Mouse (Mus musculus) hematopoietic stem cell, adult 5-6 weeks (primary cell): ENCODE measurements around the gene Slc24a3. TPM values are rescaled to one million over a fixed set of nuclear protein-coding genes. Genes with fewer than 3 reads are reported as not detected.

ENCODE experiments used
- ATAC-seq, 2 experiments: fragments of 125-278 bp in 1 of 2; replicated peaks in 1 of 2; 2 replicates each; pipeline ENCODE4 v1.8.0; 2016 to 2017; ENCODE audit warnings: inconsistent platforms in 2 of 2, mild to moderate bottlenecking in 2 of 2, moderate number of reproducible peaks in 2 of 2, low read depth in 1 of 2, moderate TSS enrichment in 1 of 2; ENCODE audit not compliant: low FRiP score in 2 of 2, poor library complexity in 2 of 2, severe bottlenecking in 2 of 2, insufficient read depth in 1 of 2, low TSS enrichment in 1 of 2
- total RNA-seq: library from RNA; stranded (forward); fragments of 172-1452, 232-1000 nt; gene quantifications from 2 replicates; pipeline ENCODE4 v1.2.3, GENCODE M21; 2017

The Slc24a3 gene
- total RNA-seq, 1 experiment from 2014 or later = 1.0 TPM

DNA sequence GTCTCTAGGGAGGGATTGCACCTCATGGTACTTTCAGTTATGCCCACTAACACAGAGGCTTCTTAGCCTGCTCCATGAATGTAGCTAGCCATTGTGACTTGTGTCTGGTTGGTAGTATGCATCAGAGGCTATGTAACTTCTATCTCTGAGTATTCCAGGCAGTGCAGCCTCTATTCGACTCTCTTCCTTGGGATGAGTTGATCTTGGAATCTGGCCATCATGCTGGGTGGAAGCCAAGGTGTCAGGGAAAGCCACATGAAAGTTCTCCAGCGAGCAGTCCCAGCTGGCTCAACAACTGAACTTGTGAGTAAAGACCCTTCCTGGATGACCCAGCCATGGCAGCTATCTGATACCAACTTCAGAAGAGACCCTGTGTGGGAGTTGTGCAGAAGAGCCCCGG lies 89.8 kb downstream of the Slc24a3 start:
- ATAC-seq = no peak

DNA sequence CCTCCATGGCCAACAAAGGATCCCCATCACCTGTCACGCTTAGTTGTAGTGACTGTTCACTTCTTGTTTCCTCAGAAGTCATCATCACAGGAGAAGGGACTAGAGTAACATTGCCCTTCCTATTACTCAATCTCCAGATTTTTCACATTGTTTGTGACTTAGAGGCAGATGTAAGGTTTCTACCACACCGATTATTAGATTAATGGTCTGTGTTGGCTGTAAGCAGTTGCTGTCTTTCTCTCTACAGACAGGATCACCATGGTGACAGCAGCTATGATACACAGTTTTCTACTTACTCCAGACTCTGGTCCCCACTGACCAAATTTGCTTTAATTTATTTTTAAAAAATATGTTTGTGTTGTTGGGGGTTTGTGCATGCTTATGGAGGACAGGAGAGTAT lies 90.3 kb downstream of the Slc24a3 start:
- no peak for ATAC-seq

DNA sequence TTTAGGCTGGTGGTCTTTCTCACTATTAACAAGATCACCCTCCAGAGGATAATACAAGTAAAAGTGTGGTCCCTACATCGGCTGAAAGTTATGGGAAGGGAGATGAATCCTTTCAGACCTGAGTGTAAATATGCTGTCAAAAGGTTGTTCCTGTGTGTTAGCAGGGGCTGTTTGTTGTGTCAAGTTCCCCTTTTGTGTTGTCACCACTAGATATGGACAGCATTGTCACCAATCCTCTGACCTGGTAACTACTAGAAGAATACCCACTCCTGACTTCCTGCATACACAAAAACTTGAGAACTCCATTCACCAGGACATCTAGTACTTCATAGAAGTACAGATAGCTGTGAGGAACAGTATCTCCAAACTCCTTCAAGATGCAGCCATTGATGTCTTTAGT lies 93.0 kb downstream of the Slc24a3 start:
- ATAC-seq = no peak; a peak in 1 of 4 replicates

DNA sequence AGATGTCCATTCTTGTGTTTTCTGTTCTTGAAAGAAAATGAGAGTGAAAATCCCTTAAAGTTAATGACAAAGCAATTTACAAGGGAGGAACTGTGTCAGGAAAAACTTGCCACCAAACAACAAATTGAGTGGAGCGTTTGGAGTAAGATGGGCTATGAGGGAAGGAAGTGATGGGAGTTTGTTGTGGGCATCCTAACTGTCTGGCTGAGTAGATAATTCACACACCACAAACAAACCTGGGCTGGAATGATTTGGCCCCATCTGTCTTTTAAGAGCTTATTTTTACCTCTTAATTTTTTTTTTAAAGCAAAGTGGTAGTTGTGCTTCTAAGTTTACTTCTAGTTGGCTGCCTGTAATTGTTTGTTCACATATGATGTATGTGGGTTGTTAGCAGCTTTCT lies 94.6 kb downstream of the Slc24a3 start:
- no peak for ATAC-seq

- no peak for ATAC-seq
Observed at GRCm38 (mm10) chr2:145266723-145267122, 99.2 kb downstream of the Slc24a3 start.

DNA sequence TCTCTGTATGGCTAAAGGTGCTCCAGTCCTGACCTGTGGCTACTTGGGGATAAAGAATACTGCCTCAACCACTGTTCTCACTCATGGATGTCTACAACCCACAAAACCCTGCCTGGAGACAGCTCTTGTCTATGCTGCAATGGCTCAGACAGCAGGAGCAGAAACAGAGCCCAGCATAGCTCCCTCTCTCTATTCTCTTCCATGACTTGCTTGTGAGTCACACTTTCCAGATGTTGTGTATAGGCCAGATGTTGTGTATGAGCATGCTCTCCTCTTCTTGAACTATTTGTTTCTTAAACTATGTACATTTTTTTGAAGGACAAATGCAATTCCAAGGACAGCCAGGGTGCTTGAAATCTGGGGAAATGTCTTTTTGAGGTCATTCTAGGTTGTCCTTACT lies 101.4 kb downstream of the Slc24a3 start:
- ATAC-seq = no peak

- ATAC-seq = 0 out of 4 replicates have a peak, but pooled peaks of 1 of the 2 experiments have one; percentile 25
Observed at GRCm38 (mm10) chr2:145269410-145269809, 101.9 kb downstream of the Slc24a3 start.

DNA sequence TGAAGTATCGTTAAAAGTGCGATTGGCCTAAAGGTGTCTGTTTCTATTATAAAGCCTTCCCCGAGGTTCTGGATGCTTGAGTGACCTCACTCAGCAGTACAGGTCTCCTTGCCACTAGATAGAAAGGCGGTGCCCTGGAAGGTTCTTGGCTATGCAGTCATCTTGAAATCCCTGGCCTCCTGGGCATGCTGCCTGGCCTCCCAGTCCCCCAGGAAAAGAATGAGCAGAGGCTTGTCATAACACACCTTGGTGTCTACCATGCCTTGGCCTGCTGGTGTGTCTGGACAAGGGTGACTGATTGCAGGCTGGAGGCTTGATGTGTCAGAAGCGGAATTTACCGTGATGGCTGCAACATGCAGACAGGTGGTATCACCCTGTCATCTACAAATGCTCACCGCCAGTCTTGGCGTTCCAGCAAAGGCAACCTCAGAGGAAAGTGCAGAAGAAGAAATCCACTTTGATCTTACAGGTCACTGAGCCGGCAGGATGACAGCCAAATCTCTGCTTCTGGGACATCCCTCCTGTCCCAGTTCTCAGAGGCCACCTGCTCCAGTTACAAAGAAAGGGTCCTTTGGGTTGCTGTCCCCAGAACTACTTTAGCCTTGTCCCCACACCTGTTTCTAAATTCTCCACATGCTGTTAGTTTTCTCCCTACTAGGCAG lies 106.6 kb downstream of the Slc24a3 start:
- ATAC-seq = no peak

- no peak for ATAC-seq
Observed at GRCm38 (mm10) chr2:145279336-145279735, 111.8 kb downstream of the Slc24a3 start.

GRCm38 (mm10) chr2:145283746-145284145 lies 116.2 kb downstream of the Slc24a3 start:
- ATAC-seq = no peak

GRCm38 (mm10) chr2:145288501-145288900 lies 120.9 kb downstream of the Slc24a3 start:
- no peak for ATAC-seq

DNA sequence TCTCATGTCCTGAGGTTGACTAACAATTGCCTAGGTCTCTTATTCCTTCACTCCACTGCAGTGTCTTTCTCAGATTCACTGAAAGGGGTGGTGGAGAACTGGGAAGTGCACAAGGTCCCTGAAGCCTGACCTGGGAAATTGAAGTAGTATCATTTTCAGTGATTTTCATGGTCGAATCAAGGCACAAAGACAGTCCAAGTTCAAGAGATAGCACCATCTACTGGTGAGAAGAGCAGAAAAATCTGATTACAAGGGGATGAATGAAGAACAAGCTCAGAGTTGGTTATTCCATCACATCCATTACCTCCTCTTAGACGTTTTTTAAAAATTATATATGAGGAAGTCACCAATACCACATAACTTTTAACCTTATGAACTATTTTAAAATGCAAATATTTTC lies 123.9 kb downstream of the Slc24a3 start:
- peak; percentile 72 to 74; a peak in 3 of 4 replicates for ATAC-seq

DNA sequence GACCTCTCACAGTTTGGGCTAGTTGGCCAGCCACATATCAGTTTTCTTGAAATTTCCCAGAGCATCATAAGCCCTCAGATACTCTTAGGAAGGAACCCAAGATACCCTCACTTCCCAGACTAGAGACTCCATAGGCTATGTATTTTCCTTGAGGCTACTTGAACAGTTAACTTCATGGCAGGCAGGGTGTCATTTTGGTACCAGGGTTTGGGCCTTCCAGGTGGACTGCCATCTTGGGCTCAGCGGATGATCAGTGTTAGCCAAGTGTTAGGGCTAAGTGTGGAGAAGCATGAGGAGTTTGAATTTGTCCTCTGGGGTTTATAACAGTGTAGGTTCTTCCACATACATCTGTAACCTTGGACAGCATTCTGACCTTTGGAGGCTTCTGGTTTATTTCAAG lies 124.6 kb downstream of the Slc24a3 start:
- ATAC-seq = no peak

DNA sequence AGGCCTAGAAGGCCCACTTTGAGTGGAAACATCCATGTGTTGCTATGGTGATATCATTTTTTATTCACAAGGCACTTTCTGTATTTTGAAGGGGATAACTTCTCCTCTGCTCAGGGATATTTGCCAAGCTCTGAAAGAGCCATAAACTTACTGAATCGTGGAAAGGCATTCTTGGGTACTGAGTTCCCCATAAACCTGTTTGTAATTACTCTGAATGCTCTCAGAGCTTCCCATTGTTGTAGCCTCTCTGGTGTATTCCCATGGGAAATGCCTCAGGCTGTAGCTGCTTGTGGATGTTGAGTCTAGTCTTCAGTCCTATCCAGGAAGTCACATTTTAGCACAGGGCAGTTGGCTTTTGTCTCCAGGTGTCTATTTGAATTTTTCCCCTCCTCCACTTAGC lies 125.3 kb downstream of the Slc24a3 start:
- ATAC-seq = no peak

DNA sequence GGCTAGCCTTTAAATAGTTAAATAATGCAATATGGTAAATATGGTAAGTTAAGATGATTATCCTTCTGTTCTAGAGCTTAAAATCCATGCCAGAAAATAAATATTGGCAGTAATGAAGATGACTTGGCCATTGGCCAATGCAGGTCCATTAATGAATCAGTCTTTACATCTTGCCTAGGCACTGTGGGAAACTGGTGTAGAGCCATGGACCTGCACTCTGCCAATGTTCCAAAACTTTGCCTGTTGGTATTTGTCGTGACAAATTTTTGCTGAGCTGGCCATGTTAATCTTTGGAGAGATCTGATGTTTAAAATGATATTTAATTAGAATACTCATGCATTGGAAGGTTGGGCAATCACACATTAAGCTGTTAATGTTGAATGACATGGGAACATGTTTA lies 129.4 kb downstream of the Slc24a3 start:
- ATAC-seq = no peak

DNA sequence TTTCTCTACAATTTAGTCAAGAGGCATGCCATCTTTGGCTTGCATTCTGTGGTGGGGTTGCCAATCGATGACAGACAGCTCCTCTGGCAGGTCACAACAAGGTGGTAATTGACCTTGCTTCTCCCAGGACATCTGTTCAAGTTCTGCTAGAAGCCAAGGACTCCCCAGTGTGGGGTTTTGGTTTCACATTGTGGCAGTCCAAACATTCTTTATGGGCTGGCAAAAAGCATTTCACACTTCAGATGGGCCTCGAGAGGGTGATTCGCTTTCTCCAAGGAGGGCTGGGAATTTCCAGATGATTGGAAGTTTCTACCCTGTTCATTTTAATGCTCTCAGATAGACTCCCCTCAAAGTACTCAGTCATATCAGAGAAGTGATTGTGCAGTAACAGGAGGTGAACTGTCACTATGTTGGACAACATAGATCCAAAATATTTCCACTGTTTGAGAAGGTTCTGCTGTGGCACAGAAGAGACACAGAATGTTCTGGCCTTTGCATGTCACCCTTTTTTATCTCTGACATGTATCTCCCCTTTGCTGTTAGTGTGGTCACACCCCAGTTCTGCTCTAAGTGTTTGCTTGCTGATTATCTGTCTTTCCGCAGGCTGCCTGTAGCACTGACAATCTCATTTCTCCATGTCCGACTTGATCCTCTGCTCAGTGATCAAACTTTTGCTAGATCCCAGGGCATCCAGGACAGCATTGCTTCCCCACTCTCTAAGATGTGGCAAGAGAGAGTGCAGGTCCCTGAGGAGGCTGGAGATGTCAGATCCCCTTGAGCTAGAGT lies 132.6 kb downstream of the Slc24a3 start:
- peak in 1 of 2 experiments; percentile 7; a peak in 1 of 4 replicates for ATAC-seq

DNA sequence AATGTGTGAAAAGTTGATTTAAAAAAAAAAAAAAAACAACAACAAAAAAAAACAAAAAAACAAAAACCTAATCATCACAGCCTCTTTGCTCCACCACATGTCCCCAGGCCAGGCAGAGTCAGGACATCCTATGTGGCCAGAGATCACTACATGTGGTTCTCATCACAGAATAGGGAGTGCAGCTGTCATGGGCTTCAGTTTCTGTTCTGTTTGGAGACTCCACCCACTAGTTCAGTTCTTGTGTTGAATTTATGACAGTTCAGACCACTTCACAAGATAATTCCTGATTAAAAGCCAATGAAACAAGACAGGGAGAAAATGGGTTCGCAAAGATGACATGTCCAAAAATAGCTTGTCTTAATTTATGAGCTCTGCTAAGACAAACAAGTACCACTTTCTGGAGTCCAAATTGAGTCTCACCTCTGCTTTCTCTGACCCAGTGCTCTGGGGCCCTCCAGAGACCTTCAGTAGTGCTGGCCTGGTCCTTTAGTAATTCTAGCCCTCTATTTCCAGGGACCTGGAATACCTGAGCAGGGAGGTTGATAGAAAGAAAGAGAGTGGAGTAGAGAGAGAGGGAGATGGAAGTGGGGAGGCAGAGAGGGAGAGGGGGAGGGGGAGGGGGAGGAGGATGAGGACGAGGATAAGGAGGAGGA lies 139.8 kb downstream of the Slc24a3 start:
- ATAC-seq = no peak

- ATAC-seq = no peak
Observed at GRCm38 (mm10) chr2:145318916-145319315, 151.4 kb downstream of the Slc24a3 start.
